Mouse (Mus musculus) spleen, adult 10 weeks (tissue): ENCODE measurements around the gene Kif1b. TPM values are rescaled to one million over a fixed set of nuclear protein-coding genes. Genes with fewer than 3 reads are reported as not detected.

Source experiments
- polyA plus RNA-seq: library from polyadenylated mRNA; stranded (reverse); fragments of 350-450 nt; fragmentation: Illumina TruSeq; extraction: RNeasy Lipid Tissue Mini Kit (QIAGEN cat#74804); gene quantifications from one replicate; pipeline ENCODE4 v1.2.3, GENCODE M21; 2015; ENCODE audit warnings: low replicate concordance; ENCODE audit not compliant: insufficient read depth

The Kif1b gene
- polyA plus RNA-seq, result 27.7 TPM

GRCm38 (mm10) chr4:149307596-149308490 lies at the start of gene Kif1b:
Kif1b (minus strand) TSS chr4:149307693.

GRCm38 (mm10) chr4:149166215-149166946 lies 141.1 kb downstream of the Kif1b start, which contains the start of gene Pgd:
Pgd (minus strand) TSS chr4:149166771.

GRCm38 (mm10) chr4:149136982-149137770 lies 170.3 kb downstream of the Kif1b start, which contains the start of gene Cenps:
Cenps (minus strand) TSS chr4:149137629.

GRCm38 (mm10) chr4:149126663-149127062 lies 180.8 kb downstream of the Kif1b start, which contains the start of gene Cort:
Cort (minus strand) TSS chr4:149126763.

Other genes with a start within 250 kb of the Kif1b start
- 4.6 TPM for gene Pex14, start 207.8 kb downstream of the Kif1b start, polyA plus RNA-seq
- gene Dffa, start 203.5 kb downstream of the Kif1b start, polyA plus RNA-seq, result 25.7 TPM
- not detected for gene Cort, start 180.9 kb downstream of the Kif1b start, polyA plus RNA-seq
- gene Cenps, start 170.1 kb downstream of the Kif1b start, polyA plus RNA-seq, result 8.0 TPM
- gene Pgd, start 140.9 kb downstream of the Kif1b start, polyA plus RNA-seq, result 49.0 TPM
- 37.6 TPM for gene Ube4b, start 119.1 kb upstream of the Kif1b start, polyA plus RNA-seq
- not detected for gene Rbp7, start 147.3 kb upstream of the Kif1b start, polyA plus RNA-seq
- not detected for gene Tmem274, start 169.7 kb upstream of the Kif1b start, polyA plus RNA-seq
- gene Nmnat1, start 177.5 kb upstream of the Kif1b start, polyA plus RNA-seq, result 4.9 TPM
- gene Lzic, start 177.5 kb upstream of the Kif1b start, polyA plus RNA-seq, result 38.7 TPM
- gene Ctnnbip1, start 210.5 kb upstream of the Kif1b start, polyA plus RNA-seq, result 3.7 TPM